Mouse (Mus musculus) forebrain, embryonic 11.5 days (tissue): ENCODE measurements around the gene Tesc. TPM values are rescaled to one million over a fixed set of nuclear protein-coding genes. Genes with fewer than 3 reads are reported as not detected.

Experiments used
- ATAC-seq: fragments of 200-750 bp; cut with Nextera tagmentation; replicated peaks from 2 replicates; pipeline ENCODE4 v1.8.0; 2017; ENCODE audit warnings: moderate TSS enrichment; ENCODE audit not compliant: low FRiP score
- DNase-seq: peaks from one replicate; pipeline ENCODE4 v3.0.0-alpha.2; 2017; ENCODE audit warnings: low spot score
- H3K27ac ChIP-seq: fragments of 300-500 bp; sonication (generic); 2 replicates; pipeline ENCODE4 v1.5.1; 2014; ENCODE audit warnings: low read depth, low read length
- H3K27me3 ChIP-seq: fragments of 300-500 bp; sonication (generic); 2 replicates; pipeline ENCODE4 v1.6.1; 2014; ENCODE audit warnings: mild to moderate bottlenecking, low read length, mixed read lengths; ENCODE audit not compliant: control insufficient read depth, insufficient read depth
- H3K36me3 ChIP-seq: fragments of 300-500 bp; sonication (generic); 2 replicates; pipeline ENCODE4 v1.6.1; 2014; ENCODE audit warnings: mild to moderate bottlenecking, low read length, moderate library complexity, mixed read lengths; ENCODE audit not compliant: control insufficient read depth, insufficient read depth
- H3K4me1 ChIP-seq: fragments of 300-500 bp; sonication (generic); replicated peaks from 2 replicates; pipeline ENCODE4 v1.6.1; 2014; ENCODE audit warnings: low read length, mixed read lengths; ENCODE audit not compliant: control insufficient read depth, insufficient read depth
- H3K4me2 ChIP-seq: fragments of 300-500 bp; sonication (generic); 2 replicates; pipeline ENCODE4 v1.6.1; 2014; ENCODE audit warnings: low read depth, mild to moderate bottlenecking, low read length, moderate library complexity, mixed read lengths; ENCODE audit not compliant: severe bottlenecking
- H3K4me3 ChIP-seq: fragments of 300-500 bp; sonication (generic); 2 replicates; pipeline ENCODE4 v1.5.1; 2014; ENCODE audit warnings: low read depth, low read length
- H3K9ac ChIP-seq: fragments of 300-500 bp; sonication (generic); 2 replicates; pipeline ENCODE4 v1.6.1; 2014; ENCODE audit warnings: low read length
- H3K9me3 ChIP-seq: fragments of 300-500 bp; sonication (generic); 2 replicates; pipeline ENCODE4 v1.6.1; 2016; ENCODE audit warnings: low read length, mixed read lengths; ENCODE audit not compliant: control insufficient read depth
- WGBS: fragments of 180-500 bp; shearing (Covaris S2); extraction: QIAGEN DNeasy Blood & Tissue Kit; methylation state at CpG from one replicate; pipeline ENCODE4 v1.1.7; 2014; 5-methylcytosine and 5-hydroxymethylcytosine counted together
- polyA plus RNA-seq: library from polyadenylated mRNA; unstranded; fragments of >200 nt; fragmentation: Nextera tagmentation; extraction: Ambion mirVana; gene quantifications from 2 replicates; pipeline ENCODE4 v1.2.1, GENCODE M21; 2014

Gene Tesc
- polyA plus RNA-seq, 1 experiment from 2014 or later: 1.8 TPM

DNA sequence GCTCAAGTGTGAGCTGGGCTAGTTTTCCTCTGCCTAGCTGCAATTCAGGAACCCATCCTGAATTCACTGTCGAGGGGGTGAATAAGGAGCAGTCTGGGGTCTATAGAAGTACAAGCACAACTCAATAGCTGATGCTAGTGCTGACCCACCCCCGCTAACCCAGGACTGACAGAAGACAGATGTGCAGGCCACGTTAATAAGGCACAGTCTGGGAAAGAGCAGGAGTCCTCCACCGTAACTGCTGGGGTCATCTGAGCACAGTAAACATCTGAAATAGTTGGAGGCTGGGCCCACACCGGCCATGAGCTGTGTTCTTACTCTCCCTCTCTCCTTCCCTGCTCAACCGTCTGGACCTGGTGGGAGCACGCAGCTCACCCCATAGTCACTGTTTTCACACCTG, 59.4 kb downstream of the Tesc start:
- Histone ChIP-seq H3K9me3 (no peaks in the 10 kb centered on the region), H3K27me3 (no peaks in the 10 kb centered on the region), H3K9ac (no peak overlapping the region), H3K4me2 (no peak overlapping the region), H3K4me1 (no peaks in the 10 kb centered on the region; the same call in 1 of the 2 replicates), H3K4me3 (no peak overlapping the region), H3K36me3 (peaks cover 2% of the 10 kb centered on the region), H3K27ac (no peak overlapping the region)
- ATAC-seq (no peak), DNase-seq (no peak)
- 71% methylated on average over 7 of the region's 7 CpGs for WGBS

DNA sequence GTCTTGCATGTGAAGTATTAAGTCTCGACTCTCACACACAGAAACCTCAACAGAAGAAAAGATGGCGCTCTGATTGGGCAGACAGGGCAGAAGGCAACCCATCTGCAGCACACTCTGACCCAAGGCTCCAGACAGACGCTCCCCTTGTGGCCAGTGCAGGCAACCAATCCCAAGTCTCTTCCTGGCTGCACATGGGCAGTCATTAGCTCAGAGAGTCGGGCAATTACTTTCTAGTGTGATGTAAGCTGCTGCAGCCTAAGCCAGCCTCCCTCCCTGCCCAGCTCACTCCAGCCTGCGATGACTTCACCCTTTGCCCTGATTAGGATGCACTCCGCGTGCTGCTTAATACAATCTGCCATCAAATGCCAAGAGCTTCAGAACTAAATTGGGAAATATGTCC, 61.6 kb downstream of the Tesc start:
- peaks cover 2% of the 10 kb centered on the region for H3K36me3 ChIP-seq
- DNase-seq (peak; percentile 60), ATAC-seq (peak; percentile 82)
- no peak overlapping the region for H3K4me3 ChIP-seq
- H3K4me1 ChIP-seq: no peaks in the 10 kb centered on the region
- H3K9ac ChIP-seq: no peak overlapping the region
- WGBS: 47% methylated on average over 7 of the region's 7 CpGs
- H3K27ac ChIP-seq: no peak overlapping the region
- H3K4me2 ChIP-seq: no peak overlapping the region
- no peaks in the 10 kb centered on the region for H3K27me3 ChIP-seq
- H3K9me3 ChIP-seq: no peaks in the 10 kb centered on the region

DNA sequence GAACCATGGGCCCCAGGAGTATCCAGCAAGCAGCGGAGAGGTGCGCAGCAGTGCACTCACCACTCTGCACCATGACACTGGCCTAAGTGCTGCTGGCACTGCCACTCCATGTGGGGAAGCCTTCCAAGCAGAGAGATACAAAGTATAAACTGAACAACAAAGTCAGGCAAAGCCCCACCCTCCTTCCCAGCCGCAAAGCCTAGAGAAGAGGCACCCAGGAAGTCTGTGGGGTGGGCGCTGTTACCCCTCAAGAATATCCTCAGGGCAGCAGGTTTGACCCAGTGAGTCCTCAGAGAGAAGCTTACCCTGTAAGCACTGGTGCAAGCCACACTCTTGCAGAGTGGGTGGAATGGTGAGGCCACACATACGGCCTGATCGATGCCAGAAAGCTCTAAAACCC, 62.6 kb downstream of the Tesc start:
- 0 out of 2 replicates have a peak overlapping the region, but pooled peaks have one; percentile 13 for H3K27ac ChIP-seq
- WGBS: 94% methylated on average over 6 of the region's 6 CpGs
- no peaks in the 10 kb centered on the region for H3K27me3 ChIP-seq
- no peak overlapping the region for H3K4me3 ChIP-seq
- H3K9ac ChIP-seq: no peak overlapping the region
- no peak for DNase-seq
- ATAC-seq: no peak
- H3K36me3 ChIP-seq: peaks cover 2% of the 10 kb centered on the region
- no peaks in the 10 kb centered on the region for H3K4me1 ChIP-seq
- H3K9me3 ChIP-seq: no peaks in the 10 kb centered on the region
- no peak overlapping the region for H3K4me2 ChIP-seq

DNA sequence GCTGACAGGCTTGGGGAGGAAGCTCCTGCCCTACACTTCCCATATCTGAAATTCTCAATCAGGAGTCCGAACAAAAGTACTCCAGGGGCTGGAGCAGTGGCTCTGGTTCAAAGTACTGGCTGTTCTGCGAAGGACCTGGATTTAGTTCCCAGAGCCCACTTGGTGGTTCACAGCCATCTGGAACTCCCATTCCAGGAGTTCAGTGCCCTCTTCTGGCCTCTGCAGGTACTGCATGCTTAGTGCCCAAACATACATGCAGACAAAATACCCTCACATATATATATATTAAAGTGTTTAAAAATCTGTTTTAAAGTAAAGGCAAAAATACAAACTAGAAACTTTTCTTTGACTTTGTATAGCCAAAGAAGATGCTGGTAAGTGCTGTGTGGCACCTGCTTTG, 63.3 kb downstream of the Tesc start:
- Histone ChIP-seq H3K27ac (no peak overlapping the region), H3K4me1 (no peaks in the 10 kb centered on the region), H3K4me2 (no peak overlapping the region), H3K36me3 (peaks cover 2% of the 10 kb centered on the region), H3K9me3 (no peaks in the 10 kb centered on the region), H3K27me3 (no peaks in the 10 kb centered on the region), H3K4me3 (no peak overlapping the region), H3K9ac (no peak overlapping the region)
- ATAC-seq: no peak
- DNase-seq: peak; percentile 69
- 97% methylated on average over 2 of the region's 2 CpGs for WGBS

DNA sequence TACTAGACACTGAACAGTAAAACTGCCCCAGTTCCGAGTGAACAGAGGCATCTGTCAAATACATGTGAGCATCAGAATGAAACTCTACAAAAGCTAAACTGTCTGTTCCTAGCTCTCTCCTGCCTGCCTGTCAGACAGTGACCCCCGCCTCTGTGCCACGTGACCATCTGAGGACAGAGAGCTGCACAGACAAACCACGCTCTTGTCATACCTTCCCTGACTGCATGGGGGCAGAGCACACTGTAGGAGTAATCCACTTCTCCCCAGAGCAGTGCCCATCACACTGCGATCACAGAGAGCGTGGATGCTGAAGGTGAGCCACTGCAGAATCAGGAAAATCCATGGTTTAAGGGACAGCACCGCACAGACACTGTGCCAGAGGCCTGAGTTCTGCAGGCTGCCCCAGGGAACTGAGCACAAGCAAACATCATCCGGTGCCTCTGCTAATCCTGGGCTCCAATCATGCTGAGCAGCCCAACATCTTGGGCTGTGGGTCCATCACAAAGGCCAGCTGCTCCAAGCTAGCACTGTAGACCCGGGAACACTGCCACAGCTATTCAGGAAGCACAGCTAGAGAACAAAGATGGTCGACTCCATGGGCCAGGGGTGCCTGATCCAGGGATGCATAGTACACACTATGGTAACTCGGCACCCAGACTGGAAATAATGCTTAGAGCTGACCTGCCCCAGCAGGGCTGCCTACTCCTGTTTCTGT, 65.9 kb downstream of the Tesc start:
- no peak overlapping the region for H3K4me2 ChIP-seq
- DNase-seq (no peak), ATAC-seq (no peak)
- no peaks in the 10 kb centered on the region for H3K27me3 ChIP-seq
- H3K9ac ChIP-seq: no peak overlapping the region
- peaks cover 2% of the 10 kb centered on the region for H3K36me3 ChIP-seq
- H3K9me3 ChIP-seq: no peaks in the 10 kb centered on the region
- H3K4me3 ChIP-seq: no peak overlapping the region
- H3K27ac ChIP-seq: no peak overlapping the region
- 80% methylated on average over 11 of the region's 11 CpGs for WGBS
- H3K4me1 ChIP-seq: 0 out of 2 replicates have a peak, but pooled peaks cover 2% of the 10 kb centered on the region

DNA sequence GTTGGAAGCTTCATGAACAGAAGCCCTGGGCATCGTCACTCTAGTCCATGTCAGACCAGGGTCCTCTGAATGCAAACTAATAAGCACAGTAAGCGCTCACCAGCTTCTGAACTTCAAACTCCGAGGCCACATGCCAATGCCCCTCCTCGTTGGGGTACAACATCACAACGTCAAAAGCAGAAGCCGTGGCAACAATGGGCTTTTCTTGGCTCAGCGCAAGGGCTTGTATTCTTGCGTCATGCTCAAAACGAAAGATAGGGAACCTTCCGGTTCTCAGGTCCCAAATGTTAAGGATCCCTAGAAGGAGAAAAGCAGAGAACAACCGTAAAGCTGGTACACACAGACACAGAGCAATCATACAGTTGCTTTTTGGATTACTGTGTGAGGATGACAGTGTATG, 67.9 kb downstream of the Tesc start:
- Histone ChIP-seq H3K27me3 (no peaks in the 10 kb centered on the region), H3K9ac (no peak overlapping the region), H3K27ac (no peak overlapping the region), H3K4me3 (no peak overlapping the region), H3K4me2 (no peak overlapping the region), H3K36me3 (peaks cover 2% of the 10 kb centered on the region), H3K9me3 (no peaks in the 10 kb centered on the region), H3K4me1 (0 out of 2 replicates have a peak, but pooled peaks cover 2% of the 10 kb centered on the region)
- ATAC-seq (no peak), DNase-seq (no peak)
- WGBS: 90% methylated on average over 11 of the region's 11 CpGs

DNA sequence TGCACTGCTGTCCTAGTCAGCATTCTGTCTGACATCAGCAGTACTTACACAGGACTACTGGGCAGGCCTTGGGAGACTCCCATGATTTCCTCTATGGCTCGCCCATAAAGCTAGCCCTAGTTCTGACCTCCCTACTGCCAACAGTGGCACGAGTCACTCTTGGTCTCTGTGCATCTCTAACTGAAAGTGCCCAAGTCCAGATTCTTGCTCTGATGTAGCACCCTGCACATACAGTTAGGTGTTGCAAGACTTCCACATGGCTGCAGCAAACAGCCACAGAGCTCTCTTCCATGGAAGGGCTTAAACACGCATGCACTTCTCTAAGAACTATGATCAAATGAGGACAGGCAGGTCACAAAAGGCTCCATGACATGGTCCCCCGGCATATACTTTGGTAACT, 68.3 kb downstream of the Tesc start:
- DNase-seq (no peak), ATAC-seq (no peak)
- Histone ChIP-seq H3K27me3 (no peaks in the 10 kb centered on the region), H3K4me1 (0 out of 2 replicates have a peak, but pooled peaks cover 2% of the 10 kb centered on the region), H3K36me3 (peaks cover 2% of the 10 kb centered on the region), H3K4me2 (no peak overlapping the region), H3K27ac (no peak overlapping the region), H3K9ac (no peak overlapping the region), H3K9me3 (no peaks in the 10 kb centered on the region), H3K4me3 (no peak overlapping the region)
- WGBS: 88% methylated on average over 4 of the region's 4 CpGs

DNA sequence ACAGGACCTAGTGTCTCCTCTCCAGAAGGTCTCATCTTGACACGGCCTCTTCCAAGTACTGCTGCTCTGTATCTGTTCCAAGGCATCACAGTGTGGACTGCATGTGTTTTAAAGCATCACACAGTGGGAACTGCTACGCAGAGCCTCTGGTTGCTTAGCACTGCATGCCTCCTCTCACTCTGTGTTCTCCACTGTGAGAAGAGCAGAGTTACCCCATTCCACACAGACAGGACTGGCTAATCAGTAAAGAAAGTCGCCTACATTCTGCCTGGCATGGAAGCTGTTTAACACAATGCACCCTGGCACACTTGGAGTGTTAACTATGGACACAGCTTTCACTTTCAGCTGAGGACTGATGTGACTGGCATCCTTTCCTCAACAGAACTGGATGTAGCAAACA, 68.8 kb downstream of the Tesc start:
- Histone ChIP-seq H3K27me3 (no peaks in the 10 kb centered on the region), H3K27ac (no peak overlapping the region), H3K36me3 (no peaks in the 10 kb centered on the region; the same call in 1 of the 2 replicates), H3K9ac (no peak overlapping the region), H3K4me3 (no peak overlapping the region), H3K4me1 (0 out of 2 replicates have a peak, but pooled peaks cover 2% of the 10 kb centered on the region), H3K9me3 (no peaks in the 10 kb centered on the region), H3K4me2 (no peak overlapping the region)
- ATAC-seq (no peak), DNase-seq (no peak)
- 87% methylated on average over 3 of the region's 3 CpGs for WGBS
